Mouse (Mus musculus): ENCODE data around the gene Lat2.

DNA sequence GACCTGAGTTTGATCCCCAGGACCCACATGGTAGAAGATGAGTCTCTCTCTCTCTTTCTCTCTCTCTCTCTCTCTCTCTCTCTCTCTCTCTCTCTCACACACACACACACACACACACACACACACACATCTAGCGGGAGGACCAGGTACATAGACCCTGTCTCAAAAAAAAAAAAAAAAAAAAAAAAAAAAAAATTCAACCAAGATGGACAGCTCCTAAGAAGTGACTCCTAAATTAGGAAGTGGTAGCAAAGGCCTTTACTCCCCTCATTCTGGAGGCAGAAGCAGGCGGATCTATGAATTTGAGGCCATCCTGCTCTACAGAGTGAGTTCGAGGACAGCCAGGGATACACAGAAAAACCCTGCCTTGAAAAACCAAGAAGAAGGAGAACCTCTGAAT lies 25.5 kb upstream of the Lat2 start:
- TF ChIP-seq POLR2A (IDR thresholded peaks at IDR 0.05; ENCODE audit: extremely low read depth, insufficient read depth, low read length) (no peak), CTCF (IDR thresholded peaks at IDR 0.05; ENCODE audit: low read depth, low read length) (no peak)
